Mouse (Mus musculus) heart, embryonic 15.5 days (tissue): Measurements from ENCODE around the gene Sin3b. TPM values are rescaled to one million over a fixed set of nuclear protein-coding genes. Genes with fewer than 3 reads are reported as not detected.

Experiments used
- ATAC-seq: fragments of 200-750 bp; cut with Nextera tagmentation; replicated peaks from 2 replicates; pipeline ENCODE4 v1.8.0; 2017; ENCODE audit warnings: low read depth, moderate TSS enrichment; ENCODE audit not compliant: insufficient number of reproducible peaks, insufficient read depth, low FRiP score
- H3K27ac ChIP-seq: fragments of 300-500 bp; sonication (generic); 2 replicates; pipeline ENCODE4 v1.5.1; 2015; ENCODE audit warnings: mild to moderate bottlenecking, inconsistent platforms
- H3K27me3 ChIP-seq: fragments of 300-500 bp; sonication (generic); 2 replicates; pipeline ENCODE4 v1.6.1; 2015; ENCODE audit warnings: inconsistent platforms
- H3K36me3 ChIP-seq: fragments of 300-500 bp; sonication (generic); 2 replicates; pipeline ENCODE4 v1.6.1; 2015; ENCODE audit warnings: mild to moderate bottlenecking, inconsistent platforms
- H3K4me1 ChIP-seq: fragments of 300-500 bp; sonication (generic); replicated peaks from 2 replicates; pipeline ENCODE4 v1.6.1; 2015; ENCODE audit warnings: inconsistent platforms
- H3K4me2 ChIP-seq: fragments of 300-500 bp; sonication (generic); 2 replicates; pipeline ENCODE4 v1.6.1; 2015; ENCODE audit warnings: inconsistent platforms, mild to moderate bottlenecking, moderate library complexity
- H3K4me3 ChIP-seq: fragments of 300-500 bp; sonication (generic); 2 replicates; pipeline ENCODE4 v1.5.1; 2015; ENCODE audit warnings: mild to moderate bottlenecking, inconsistent platforms
- H3K9ac ChIP-seq: fragments of 300-500 bp; sonication (generic); 2 replicates; pipeline ENCODE4 v1.6.1; 2015; ENCODE audit warnings: mild to moderate bottlenecking, inconsistent platforms
- H3K9me3 ChIP-seq: fragments of 300-500 bp; sonication (generic); replicated peaks from 2 replicates; pipeline ENCODE4 v1.6.1; 2016; ENCODE audit warnings: inconsistent platforms
- WGBS: fragments of 180-500 bp; shearing (Covaris S2); methylation state at CpG from one replicate; pipeline ENCODE4 v1.1.7; 2015; ENCODE audit warnings: mixed read lengths; 5-methylcytosine and 5-hydroxymethylcytosine counted together
- microRNA-seq: library from miRNA; unstranded; fragments of <30 nt; microRNA quantifications from one replicate; pipeline ENCODE4, GENCODE M21; 2016
- polyA plus RNA-seq: library from polyadenylated mRNA; unstranded; fragments of >200 nt; fragmentation: Nextera tagmentation; extraction: Ambion mirVana; gene quantifications from 2 replicates; pipeline ENCODE4 v1.2.1, GENCODE M21; 2015

Gene Sin3b
- polyA plus RNA-seq, 1 experiment from 2014 or later: 139 TPM

- WGBS: 87% methylated on average over 4 of the region's 4 CpGs
- no peak overlapping the region for H3K4me2 ChIP-seq
- H3K27me3 ChIP-seq: no peaks in the 10 kb centered on the region
- H3K4me1 ChIP-seq: no peaks in the 10 kb centered on the region
- ATAC-seq: no peak
- H3K9me3 ChIP-seq: no peaks in the 10 kb centered on the region
- no peak overlapping the region for H3K4me3 ChIP-seq
- H3K9ac ChIP-seq: no peak overlapping the region
- no peaks in the 10 kb centered on the region for H3K36me3 ChIP-seq
- no peak overlapping the region for H3K27ac ChIP-seq
Observed at GRCm38 (mm10) chr8:72780644-72781043, 57.6 kb downstream of the Sin3b start.

- ATAC-seq: no peak
- H3K4me3 ChIP-seq: no peak overlapping the region
- H3K4me1 ChIP-seq: no peaks in the 10 kb centered on the region
- H3K27ac ChIP-seq: no peak overlapping the region
- no peaks in the 10 kb centered on the region for H3K36me3 ChIP-seq
- 75% methylated on average over 2 of the region's 2 CpGs for WGBS
- H3K9me3 ChIP-seq: no peaks in the 10 kb centered on the region
- H3K4me2 ChIP-seq: no peak overlapping the region
- no peaks in the 10 kb centered on the region for H3K27me3 ChIP-seq
- H3K9ac ChIP-seq: no peak overlapping the region
Observed at GRCm38 (mm10) chr8:72801583-72801982, 78.5 kb downstream of the Sin3b start.

Small RNA genes within 50 kb of the gene (microRNA-seq; reads per million reads assigned to microRNA genes)
- not detected for gene Gm26237

Other genes with a start within 250 kb of the Sin3b start
- gene Cherp, start 248.1 kb upstream of the Sin3b start, polyA plus RNA-seq: 36.1 and 44.9 TPM in 2 replicates
- gene Slc35e1, start 230.7 kb upstream of the Sin3b start, polyA plus RNA-seq: 12.7 and 18.6 TPM in 2 replicates
- gene Med26, start 175.0 kb upstream of the Sin3b start, polyA plus RNA-seq: 8.8 and 11.5 TPM in 2 replicates
- 94.2 and 102 TPM in 2 replicates for gene Smim7, start 152.2 kb upstream of the Sin3b start, polyA plus RNA-seq
- gene Tmem38a, start 151.2 kb upstream of the Sin3b start, polyA plus RNA-seq: 87.4 and 91.5 TPM in 2 replicates
- gene Nwd1, start 76.6 kb upstream of the Sin3b start, polyA plus RNA-seq: 0.23 and 0.38 TPM in 2 replicates
- gene F2rl3, start 38.6 kb downstream of the Sin3b start, polyA plus RNA-seq: 1.0 and 1.3 TPM in 2 replicates